Mouse (Mus musculus) midbrain, embryonic 11.5 days (tissue): Measurements from ENCODE around the gene Cavin2. TPM values are rescaled to one million over a fixed set of nuclear protein-coding genes. Genes with fewer than 3 reads are reported as not detected.

Experiments used
- ATAC-seq: fragments of 200-750 bp; cut with Nextera tagmentation; 2 replicates; pipeline ENCODE4 v1.8.0; 2017; ENCODE audit warnings: moderate TSS enrichment, moderate library complexity; ENCODE audit not compliant: low FRiP score
- DNase-seq: peaks from one replicate; pipeline ENCODE4 v3.0.0; 2015; ENCODE audit warnings: low spot score; ENCODE audit errors: missing footprints
- H3K27ac ChIP-seq: fragments of 300-500 bp; sonication (generic); 2 replicates; pipeline ENCODE4 v1.5.1; 2014; ENCODE audit warnings: low read depth, low read length
- H3K27me3 ChIP-seq: fragments of 300-500 bp; sonication (generic); 2 replicates; pipeline ENCODE4 v1.6.1; 2014; ENCODE audit warnings: mild to moderate bottlenecking, low read length, moderate library complexity, mixed read lengths; ENCODE audit not compliant: control insufficient read depth, insufficient read depth
- H3K36me3 ChIP-seq: fragments of 300-500 bp; sonication (generic); 2 replicates; pipeline ENCODE4 v1.6.1; 2014; ENCODE audit warnings: mild to moderate bottlenecking, low read length, moderate library complexity, mixed read lengths; ENCODE audit not compliant: control insufficient read depth, insufficient read depth
- H3K4me1 ChIP-seq: fragments of 300-500 bp; sonication (generic); 2 replicates; pipeline ENCODE4 v1.6.1; 2014; ENCODE audit warnings: low read length; ENCODE audit not compliant: control insufficient read depth, insufficient read depth
- H3K4me2 ChIP-seq: fragments of 300-500 bp; sonication (generic); 2 replicates; pipeline ENCODE4 v1.6.1; 2014; ENCODE audit warnings: mild to moderate bottlenecking, moderate library complexity
- H3K4me3 ChIP-seq: fragments of 300-500 bp; sonication (generic); 2 replicates; pipeline ENCODE4 v1.5.1; 2014; ENCODE audit warnings: low read depth, low read length
- H3K9ac ChIP-seq: fragments of 300-500 bp; sonication (generic); 2 replicates; pipeline ENCODE4 v1.6.1; 2014; ENCODE audit warnings: low read length
- H3K9me3 ChIP-seq: fragments of 300-500 bp; sonication (generic); 2 replicates; pipeline ENCODE4 v1.6.1; 2016; ENCODE audit warnings: low read length; ENCODE audit not compliant: control insufficient read depth
- WGBS: fragments of 180-500 bp; shearing (Covaris S2); extraction: QIAGEN DNeasy Blood & Tissue Kit; methylation state at CpG from one replicate; pipeline ENCODE4 v1.1.7; 2014; 5-methylcytosine and 5-hydroxymethylcytosine counted together
- polyA plus RNA-seq: library from polyadenylated mRNA; unstranded; fragments of >200 nt; fragmentation: Nextera tagmentation; extraction: Ambion mirVana; gene quantifications from 2 replicates; pipeline ENCODE4 v1.2.1, GENCODE M21; 2014

Cavin2 gene
- polyA plus RNA-seq, 1 experiment from 2014 or later = 5.0 TPM

- no peak overlapping the region for H3K4me3 ChIP-seq
- H3K9me3 ChIP-seq = no peaks in the 10 kb centered on the region
- WGBS = 88% methylated on average over 4 of the region's 4 CpGs
- no peaks in the 10 kb centered on the region for H3K4me1 ChIP-seq
- H3K4me2 ChIP-seq = no peak overlapping the region
- ATAC-seq = no peak
- no peak overlapping the region for H3K9ac ChIP-seq
- no peaks in the 10 kb centered on the region for H3K36me3 ChIP-seq
- no peak for DNase-seq
- no peaks in the 10 kb centered on the region for H3K27me3 ChIP-seq
- no peak overlapping the region for H3K27ac ChIP-seq
Measured at GRCm38 (mm10) chr1:51292348-51292747, 3.4 kb downstream of the Cavin2 start.

GRCm38 (mm10) chr1:51300295-51300930, 11.5 kb downstream of the Cavin2 start:
- Histone ChIP-seq H3K4me1 (no peaks in the 10 kb centered on the region), H3K27ac (no peak overlapping the region), H3K4me2 (no peak overlapping the region), H3K4me3 (no peak overlapping the region), H3K27me3 (no peaks in the 10 kb centered on the region), H3K36me3 (no peaks in the 10 kb centered on the region), H3K9me3 (no peaks in the 10 kb centered on the region), H3K9ac (no peak overlapping the region)
- 85% methylated on average over 11 of the region's 11 CpGs for WGBS
- no peak for ATAC-seq
- no peak for DNase-seq

GRCm38 (mm10) chr1:51307056-51307455, 18.1 kb downstream of the Cavin2 start:
- Histone ChIP-seq H3K27me3 (no peaks in the 10 kb centered on the region), H3K4me1 (no peaks in the 10 kb centered on the region), H3K36me3 (no peaks in the 10 kb centered on the region), H3K4me2 (no peak overlapping the region), H3K27ac (no peak overlapping the region), H3K4me3 (no peak overlapping the region), H3K9ac (no peak overlapping the region), H3K9me3 (no peaks in the 10 kb centered on the region)
- no peak for DNase-seq
- WGBS = 76% methylated on average over 3 of the region's 3 CpGs
- no peak for ATAC-seq

GRCm38 (mm10) chr1:51315476-51315875, 26.6 kb downstream of the Cavin2 start:
- no peaks in the 10 kb centered on the region for H3K9me3 ChIP-seq
- no peaks in the 10 kb centered on the region for H3K27me3 ChIP-seq
- 26% methylated on average over 2 of the region's 2 CpGs for WGBS
- H3K9ac ChIP-seq = no peak overlapping the region
- H3K4me3 ChIP-seq = no peak overlapping the region
- ATAC-seq (no peak), DNase-seq (peak; percentile 80)
- H3K27ac ChIP-seq = no peak overlapping the region
- no peaks in the 10 kb centered on the region for H3K4me1 ChIP-seq
- H3K4me2 ChIP-seq = no peak overlapping the region
- H3K36me3 ChIP-seq = no peaks in the 10 kb centered on the region

GRCm38 (mm10) chr1:51323506-51323905, 34.6 kb downstream of the Cavin2 start:
- Histone ChIP-seq H3K9me3 (no peaks in the 10 kb centered on the region), H3K36me3 (no peaks in the 10 kb centered on the region), H3K27ac (no peak overlapping the region), H3K9ac (no peak overlapping the region), H3K4me1 (no peaks in the 10 kb centered on the region), H3K27me3 (no peaks in the 10 kb centered on the region), H3K4me3 (no peak overlapping the region), H3K4me2 (no peak overlapping the region)
- ATAC-seq (no peak), DNase-seq (no peak)
- WGBS = 85% methylated on average over 6 of the region's 6 CpGs

GRCm38 (mm10) chr1:51328541-51328940, 39.6 kb downstream of the Cavin2 start:
- ATAC-seq (no peak), DNase-seq (no peak)
- Histone ChIP-seq H3K27me3 (no peaks in the 10 kb centered on the region), H3K4me2 (no peak overlapping the region), H3K36me3 (no peaks in the 10 kb centered on the region), H3K9ac (no peak overlapping the region), H3K9me3 (no peaks in the 10 kb centered on the region), H3K4me3 (no peak overlapping the region), H3K4me1 (no peaks in the 10 kb centered on the region), H3K27ac (no peak overlapping the region)
- WGBS = 92% methylated on average over 1 of the region's 1 CpGs

- DNase-seq = peak; percentile 86
- ATAC-seq = no peak
- no peak overlapping the region for H3K4me2 ChIP-seq
Measured at GRCm38 (mm10) chr1:51332986-51333385, 44.1 kb downstream of the Cavin2 start.

GRCm38 (mm10) chr1:51333557-51334285, 44.8 kb downstream of the Cavin2 start:
- peak overlapping the region; percentile 32 for H3K4me2 ChIP-seq
- H3K4me1 ChIP-seq = no peaks in the 10 kb centered on the region
- H3K9me3 ChIP-seq = no peaks in the 10 kb centered on the region
- DNase-seq = peak; percentile 98
- H3K36me3 ChIP-seq = no peaks in the 10 kb centered on the region
- ATAC-seq = peak; percentile 93
- H3K27me3 ChIP-seq = no peaks in the 10 kb centered on the region
- 29% methylated on average over 18 of the region's 18 CpGs for WGBS
- no peak overlapping the region for H3K27ac ChIP-seq
- peak overlapping the region; percentile 34; the same call in 1 of the 2 replicates for H3K9ac ChIP-seq
- no peak overlapping the region for H3K4me3 ChIP-seq

More at GRCm38 (mm10) chr1:51332986-51333385, 44.1 kb downstream of the Cavin2 start:
- no peaks in the 10 kb centered on the region for H3K36me3 ChIP-seq
- no peaks in the 10 kb centered on the region for H3K4me1 ChIP-seq
- no peaks in the 10 kb centered on the region for H3K9me3 ChIP-seq
- whole genome bisulfite sequencing = 60% methylated on average over 6 of the region's 6 CpGs
- H3K27ac ChIP-seq = no peak overlapping the region
- H3K4me3 ChIP-seq = no peak overlapping the region
- H3K9ac ChIP-seq = no peak overlapping the region
- H3K27me3 ChIP-seq = no peaks in the 10 kb centered on the region

- ATAC-seq = peak; percentile 53
- WGBS = 34% methylated on average over 6 of the region's 6 CpGs
- no peak overlapping the region for H3K9ac ChIP-seq
Measured at GRCm38 (mm10) chr1:51334289-51334688, 45.4 kb downstream of the Cavin2 start.

More at GRCm38 (mm10) chr1:51334289-51334688, 45.4 kb downstream of the Cavin2 start:
- no peaks in the 10 kb centered on the region for H3K9me3 ChIP-seq
- DNase-seq = no peak
- H3K4me1 ChIP-seq = no peaks in the 10 kb centered on the region
- no peak overlapping the region for H3K4me3 ChIP-seq
- no peaks in the 10 kb centered on the region for H3K36me3 ChIP-seq
- no peak overlapping the region for H3K27ac ChIP-seq
- no peaks in the 10 kb centered on the region for H3K27me3 ChIP-seq
- no peak overlapping the region for H3K4me2 ChIP-seq
